Mouse (Mus musculus) kidney, adult 2 months (tissue): ENCODE data around the gene Gm49776. TPM values are rescaled to one million over a fixed set of nuclear protein-coding genes. Genes with fewer than 3 reads are reported as not detected.

Experiments
- DNase-seq: peaks from one replicate; pipeline ENCODE4 v3.0.0; 2021
- H3K27ac ChIP-seq: fragments of 200-500 bp; 2 replicates; pipeline ENCODE4 v1.5.1; 2012; ENCODE audit warnings: low read depth, low read length, control low read depth, inconsistent platforms; ENCODE audit not compliant: insufficient read depth
- H3K27me3 ChIP-seq: fragments of 200-500 bp; replicated peaks from 2 replicates; pipeline ENCODE4 v1.6.1; 2012; ENCODE audit warnings: mild to moderate bottlenecking, moderate library complexity, low read length, inconsistent platforms; ENCODE audit not compliant: control insufficient read depth, insufficient read depth
- H3K36me3 ChIP-seq: fragments of 200-500 bp; 2 replicates; pipeline ENCODE4 v1.6.1; 2012; ENCODE audit warnings: mild to moderate bottlenecking, moderate library complexity, low read length, inconsistent platforms; ENCODE audit not compliant: control insufficient read depth, insufficient read depth
- H3K4me1 ChIP-seq: fragments of 200-500 bp; 2 replicates; pipeline ENCODE4 v1.6.1; 2011; ENCODE audit warnings: low read length; ENCODE audit not compliant: control insufficient read depth, insufficient read depth
- H3K4me3 ChIP-seq: fragments of 200-500 bp; 2 replicates; pipeline ENCODE4 v1.5.1; 2011; ENCODE audit warnings: mild to moderate bottlenecking, low read depth, low read length, control low read depth; ENCODE audit not compliant: insufficient read depth
- CTCF ChIP-seq: fragments of 200-500 bp; conservative IDR thresholded peaks from 2 replicates; pipeline ENCODE4 v1.5.1; 2011; ENCODE audit warnings: low read depth, mild to moderate bottlenecking, control low read depth, low read length, moderate library complexity, mixed read lengths; ENCODE audit not compliant: insufficient read depth, insufficient read length
- POLR2A ChIP-seq: fragments of 200-500 bp; IDR thresholded peaks from one replicate; pipeline ENCODE4 v1.6.1; 2011; ENCODE audit warnings: low read depth, low read length, control low read depth
- WGBS: fragments of 180-500 bp; shearing (Covaris S2); methylation state at CpG from one replicate; pipeline ENCODE4 v1.1.7; 2018; 5-methylcytosine and 5-hydroxymethylcytosine counted together
- polyA plus RNA-seq: library from polyadenylated mRNA; depleted of rRNA; stranded (reverse); fragments of >200 nt; gene quantifications from 2 replicates; pipeline ENCODE4 v1.2.3, GENCODE M21; 2012

Gene Gm49776
- polyA plus RNA-seq, 1 experiment, result not detected

- 2% methylated on average over 77 of the region's 79 CpGs for WGBS
Observed at GRCm38 (mm10) chr16:18234671-18235388, 23.3 kb downstream of the Gm49776 start, which contains the start of gene Zdhhc8. Zdhhc8 (minus strand) TSS chr16:18235136.

GRCm38 (mm10) chr16:18233919-18234670, 24.0 kb downstream of the Gm49776 start:
- Histone ChIP-seq H3K4me1 (peaks cover 10% of the 10 kb centered on the region; the same call in 1 of the 2 replicates), H3K27ac (no peak overlapping the region), H3K4me3 (peak overlapping the region; percentile 77), H3K36me3 (no peaks in the 10 kb centered on the region), H3K27me3 (no peaks in the 10 kb centered on the region)
- 11% methylated on average over 13 of the region's 13 CpGs for WGBS
- DNase-seq, result peak; percentile 20
- TF ChIP-seq CTCF (no peak), POLR2A (no peak)

More at GRCm38 (mm10) chr16:18234671-18235388, 23.3 kb downstream of the Gm49776 start, which contains the start of gene Zdhhc8:
- no peaks in the 10 kb centered on the region for H3K27me3 ChIP-seq
- DNase-seq, result peak; percentile 82
- H3K27ac ChIP-seq, result peak within 1 kb of the TSS; percentile 79
- peaks cover 10% of the 10 kb centered on the region; the same call in 1 of the 2 replicates for H3K4me1 ChIP-seq
- peak within 1 kb of the TSS; percentile 77 for H3K4me3 ChIP-seq
- no peaks in the 10 kb centered on the region; the same call in 1 of the 2 replicates for H3K36me3 ChIP-seq
- TF ChIP-seq POLR2A (no peak), CTCF (no peak)

DNA sequence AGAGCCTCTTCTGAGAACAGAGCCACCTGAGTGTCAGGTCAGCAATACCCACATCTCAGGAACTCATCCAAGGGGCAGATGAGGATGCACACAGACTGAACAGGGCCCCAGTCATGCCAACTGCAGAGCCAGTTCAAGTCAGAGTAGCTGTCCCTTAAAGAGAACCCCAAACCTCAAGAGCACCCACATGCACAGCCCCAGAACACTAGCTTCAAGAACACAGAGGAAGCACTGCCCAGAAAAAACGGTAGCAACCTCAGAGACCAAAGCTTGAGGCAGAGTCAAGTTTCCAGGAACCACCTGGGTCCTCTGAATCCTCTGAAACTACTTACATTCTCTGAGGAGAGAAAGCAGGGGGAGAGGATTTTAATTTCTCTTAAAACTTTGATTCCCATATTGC, 24.7 kb downstream of the Gm49776 start:
- Histone ChIP-seq H3K4me3 (no peak overlapping the region), H3K27ac (no peak overlapping the region), H3K27me3 (no peaks in the 10 kb centered on the region), H3K4me1 (peaks cover 10% of the 10 kb centered on the region; the same call in 1 of the 2 replicates), H3K36me3 (no peaks in the 10 kb centered on the region)
- TF ChIP-seq POLR2A, result no peak
- TF ChIP-seq CTCF, result no peak
- WGBS, result 7% methylated on average over 1 of the region's 1 CpGs
- DNase-seq, result no peak

DNA sequence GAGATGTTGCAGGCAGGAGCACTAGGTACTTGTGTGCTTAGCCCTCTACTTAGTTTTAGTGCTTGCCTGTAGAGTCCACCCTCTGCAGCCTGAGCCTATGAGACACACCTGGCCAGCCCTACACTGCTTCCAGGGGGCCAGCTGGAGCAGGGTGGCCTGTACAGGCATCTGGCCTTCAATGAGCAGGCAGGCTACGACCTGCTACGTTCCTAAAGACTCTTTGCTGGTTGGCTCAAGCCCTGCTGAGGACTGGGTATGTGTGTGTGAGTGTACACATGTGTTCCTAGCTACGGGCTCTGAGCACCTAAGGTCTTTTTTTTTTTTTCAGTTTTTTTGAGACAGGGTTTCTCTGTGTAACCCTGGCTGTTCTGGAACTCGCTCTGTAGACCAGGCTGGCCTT, 26.7 kb downstream of the Gm49776 start:
- Histone ChIP-seq H3K27ac (no peak overlapping the region), H3K36me3 (no peaks in the 10 kb centered on the region), H3K27me3 (no peaks in the 10 kb centered on the region), H3K4me3 (no peak overlapping the region), H3K4me1 (peaks cover 10% of the 10 kb centered on the region; the same call in 1 of the 2 replicates)
- DNase-seq, result no peak
- WGBS, result 76% methylated on average over 4 of the region's 4 CpGs
- TF ChIP-seq CTCF (no peak), POLR2A (no peak)

DNA sequence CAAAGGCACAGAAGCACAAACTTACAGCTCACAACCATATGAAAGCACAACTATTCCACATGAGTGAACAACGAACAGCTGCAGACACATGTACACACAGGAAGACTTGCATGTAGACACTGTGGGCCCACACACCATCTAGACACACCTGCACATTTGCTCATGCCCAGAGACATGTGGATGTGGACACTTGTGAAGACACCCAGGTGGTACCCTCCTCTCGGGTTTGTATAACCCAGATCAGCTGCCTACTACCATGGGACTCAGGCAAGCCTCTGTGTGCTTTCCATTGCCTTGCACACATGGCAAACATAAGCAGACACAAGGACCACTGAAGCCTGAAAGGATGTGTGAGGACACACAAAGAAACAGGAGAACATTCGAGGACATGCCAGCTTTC, 27.1 kb downstream of the Gm49776 start:
- no peak for TF ChIP-seq POLR2A
- no peak for TF ChIP-seq CTCF
- 72% methylated on average over 3 of the region's 3 CpGs for WGBS
- Histone ChIP-seq H3K36me3 (no peaks in the 10 kb centered on the region), H3K4me1 (peaks cover 9% of the 10 kb centered on the region; the same call in 1 of the 2 replicates), H3K27ac (no peak overlapping the region), H3K4me3 (no peak overlapping the region), H3K27me3 (no peaks in the 10 kb centered on the region)
- no peak for DNase-seq

DNA sequence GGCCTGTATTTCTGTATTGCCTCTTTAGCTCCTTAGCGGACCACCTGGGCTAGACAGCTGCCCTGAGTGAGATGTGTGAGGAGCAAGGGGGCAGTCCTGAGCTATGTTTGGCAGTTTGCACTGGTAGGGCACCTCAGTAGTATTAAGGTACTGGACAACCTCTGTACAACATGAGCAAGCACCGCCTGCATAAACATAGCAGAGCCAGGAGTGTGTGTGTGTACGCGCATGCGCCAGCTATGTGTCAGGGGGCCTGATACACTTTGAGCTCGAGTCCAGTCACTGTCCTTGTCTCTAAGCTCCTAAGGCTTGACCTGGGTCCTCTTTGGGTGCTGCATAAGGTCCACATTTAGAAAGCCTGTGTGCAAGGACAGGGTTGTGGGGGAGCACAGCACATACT, 27.5 kb downstream of the Gm49776 start:
- Histone ChIP-seq H3K27ac (no peak overlapping the region), H3K27me3 (no peaks in the 10 kb centered on the region), H3K4me1 (0 out of 2 replicates have a peak, but pooled peaks cover 7% of the 10 kb centered on the region), H3K36me3 (no peaks in the 10 kb centered on the region), H3K4me3 (no peak overlapping the region)
- WGBS, result 85% methylated on average over 6 of the region's 6 CpGs
- TF ChIP-seq POLR2A, result no peak
- no peak for TF ChIP-seq CTCF
- DNase-seq, result no peak

- Histone ChIP-seq H3K4me3 (no peak overlapping the region), H3K36me3 (no peaks in the 10 kb centered on the region), H3K27me3 (no peaks in the 10 kb centered on the region), H3K27ac (no peak overlapping the region), H3K4me1 (0 out of 2 replicates have a peak, but pooled peaks cover 7% of the 10 kb centered on the region)
- TF ChIP-seq CTCF, result no peak
- TF ChIP-seq POLR2A, result no peak
- peak; percentile 9 for DNase-seq
- WGBS, result 35% methylated on average over 11 of the region's 11 CpGs
Observed at GRCm38 (mm10) chr16:18229622-18230021, 28.5 kb downstream of the Gm49776 start.
